Mouse (Mus musculus): ENCODE results near the gene Lrrc59. TPM values are rescaled to one million over a fixed set of nuclear protein-coding genes. Genes with fewer than 3 reads are reported as not detected.

The Lrrc59 gene
- total RNA-seq (2014; fragmentation: Nextera tagmentation) (97.5 and 104 TPM in 2 replicates), total RNA-seq (2017) (141 and 166 TPM in 2 replicates)

DNA sequence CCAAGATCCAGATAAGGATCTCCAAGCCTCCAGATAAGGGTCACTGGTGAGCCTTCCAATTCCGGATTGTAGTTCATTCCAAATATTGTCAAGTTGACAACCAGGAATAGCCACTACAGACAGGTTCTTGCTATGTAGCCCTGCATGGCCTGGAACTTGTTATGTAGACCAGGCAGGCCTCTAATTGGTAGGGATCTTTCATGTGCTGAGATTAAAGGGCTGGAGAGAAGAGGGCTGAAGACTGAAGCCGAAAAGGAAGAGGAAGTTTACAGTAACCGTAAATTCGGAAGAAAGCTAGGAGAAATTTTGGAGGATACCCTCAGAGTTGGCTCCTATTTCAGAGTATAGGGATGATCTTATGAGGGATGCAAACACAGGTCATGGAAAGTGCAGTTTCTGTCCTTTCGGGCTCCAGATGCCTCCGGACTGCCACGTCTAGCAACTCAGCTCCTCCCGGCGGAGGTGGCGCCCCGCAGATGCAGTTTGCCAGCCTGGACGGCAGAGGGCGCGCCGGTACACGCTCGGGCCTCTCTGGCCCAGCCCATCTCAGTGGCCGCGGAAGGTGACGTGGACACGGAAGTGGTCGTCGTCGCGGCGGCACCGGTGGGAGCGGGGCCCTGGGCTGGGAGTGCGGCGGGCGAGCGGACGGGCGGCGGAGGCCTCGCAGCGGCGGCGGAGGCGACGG is at the start of gene Lrrc59:
Lrrc59 (plus strand) TSS at position 569 of the 685 bp plus-strand sequence.
- peak; percentile 98 for ATAC-seq (replicated peaks; ENCODE audit: low FRiP score, low TSS enrichment, poor library complexity, severe bottlenecking)

DNA sequence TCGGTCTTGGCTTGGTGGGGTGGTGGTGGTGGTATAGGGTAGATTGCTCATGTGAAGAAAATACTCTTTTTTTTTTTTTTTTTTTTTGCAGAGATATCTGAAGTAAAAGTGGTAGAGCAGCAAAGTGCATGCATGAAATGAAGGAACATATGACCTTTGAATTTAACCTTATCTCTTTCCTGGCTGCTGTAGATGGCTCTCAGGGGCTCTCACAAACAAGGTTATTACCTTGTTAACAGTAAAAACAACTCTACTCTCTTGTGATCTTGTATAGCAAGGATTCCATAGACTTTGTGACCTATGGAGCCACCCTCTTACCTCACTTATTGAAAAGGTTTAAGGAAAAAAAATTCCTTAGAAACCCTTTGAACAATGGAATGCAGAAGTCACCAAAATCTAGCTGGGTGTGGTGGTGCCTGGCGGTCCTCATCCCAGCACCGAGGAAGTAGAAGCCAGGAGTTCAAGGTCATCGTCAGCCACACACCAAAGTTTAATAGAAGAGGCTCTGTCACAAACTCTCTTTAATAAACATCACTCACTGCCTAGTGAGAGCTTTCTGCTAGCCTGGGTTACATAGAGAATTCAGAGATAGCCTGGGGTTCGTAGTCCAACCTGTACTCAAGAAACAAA is 49.3 kb upstream of the Lrrc59 start:
- no peak for ATAC-seq (replicated peaks; ENCODE audit: low FRiP score, low TSS enrichment, poor library complexity, severe bottlenecking)

- ATAC-seq (replicated peaks; ENCODE audit: low FRiP score, low TSS enrichment, poor library complexity, severe bottlenecking): no peak
Measured at GRCm38 (mm10) chr11:94585091-94585490, 44.5 kb upstream of the Lrrc59 start.

DNA sequence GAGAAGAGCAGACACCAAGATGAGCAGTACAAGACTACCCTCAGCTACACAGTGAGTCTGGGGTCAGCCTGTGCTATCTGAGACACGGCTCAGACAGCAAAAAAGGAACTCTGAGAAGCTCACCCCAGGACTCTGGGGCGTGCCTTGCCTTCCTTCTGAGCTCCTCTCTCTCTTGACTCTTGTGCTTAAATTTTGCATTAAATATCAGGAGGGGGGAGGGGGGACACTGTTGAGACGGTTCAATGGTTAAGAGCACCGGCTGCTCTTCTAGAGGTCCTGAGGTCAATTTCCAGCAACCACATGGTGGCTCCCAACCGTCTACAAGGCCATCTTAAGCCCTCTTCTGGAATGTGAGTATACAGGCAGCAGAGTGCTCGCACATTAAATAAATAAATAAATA is 42.1 kb upstream of the Lrrc59 start:
- no peak for ATAC-seq (replicated peaks; ENCODE audit: low FRiP score, low TSS enrichment, poor library complexity, severe bottlenecking)

DNA sequence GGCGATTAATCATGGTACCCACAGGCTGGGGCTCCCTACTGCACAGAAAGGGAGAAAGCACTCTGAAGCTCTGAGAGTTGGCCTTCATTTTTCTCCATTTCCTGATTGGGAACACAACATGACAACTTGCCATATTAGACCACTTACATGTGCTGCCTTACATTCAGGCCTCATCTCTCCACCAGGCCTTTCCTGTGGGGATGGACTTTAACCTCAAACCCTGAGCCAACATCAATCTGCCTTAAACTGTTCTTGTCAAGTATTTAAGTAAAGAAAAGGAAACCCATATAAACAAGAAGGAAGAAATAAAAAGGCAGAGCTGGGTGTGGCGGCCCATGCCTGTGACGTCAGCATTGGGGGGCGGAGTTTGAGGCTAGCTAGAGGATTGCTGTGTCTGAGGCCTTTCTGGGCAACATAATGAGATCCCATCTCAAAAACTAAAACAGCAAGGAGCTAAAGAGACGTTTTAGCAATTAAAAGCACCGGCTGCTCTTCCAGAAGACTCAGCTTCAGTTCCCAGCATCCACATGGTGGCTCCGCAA is 33.2 kb upstream of the Lrrc59 start:
- peak; percentile 83 for ATAC-seq (replicated peaks; ENCODE audit: low FRiP score, low TSS enrichment, poor library complexity, severe bottlenecking)

DNA sequence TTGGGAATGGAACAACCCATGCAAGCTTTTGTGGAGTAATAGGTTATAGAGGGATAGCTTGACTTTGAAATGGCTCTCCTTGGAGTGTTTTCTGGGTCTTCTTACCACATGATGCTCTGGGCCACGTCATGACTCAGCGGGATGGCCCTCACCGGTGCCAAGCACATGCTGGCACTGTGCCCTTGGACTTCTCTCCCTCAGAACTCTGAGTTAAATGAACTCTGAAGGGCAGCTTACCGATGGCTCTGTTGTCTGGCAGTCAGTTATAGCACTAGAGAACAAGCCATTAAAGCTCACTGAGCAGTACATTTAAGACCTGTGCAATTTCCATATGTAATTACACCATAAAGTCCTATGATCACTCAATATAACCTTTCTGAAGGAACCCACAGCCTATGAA is 32.2 kb upstream of the Lrrc59 start:
- no peak for ATAC-seq (replicated peaks; ENCODE audit: low FRiP score, low TSS enrichment, poor library complexity, severe bottlenecking)

DNA sequence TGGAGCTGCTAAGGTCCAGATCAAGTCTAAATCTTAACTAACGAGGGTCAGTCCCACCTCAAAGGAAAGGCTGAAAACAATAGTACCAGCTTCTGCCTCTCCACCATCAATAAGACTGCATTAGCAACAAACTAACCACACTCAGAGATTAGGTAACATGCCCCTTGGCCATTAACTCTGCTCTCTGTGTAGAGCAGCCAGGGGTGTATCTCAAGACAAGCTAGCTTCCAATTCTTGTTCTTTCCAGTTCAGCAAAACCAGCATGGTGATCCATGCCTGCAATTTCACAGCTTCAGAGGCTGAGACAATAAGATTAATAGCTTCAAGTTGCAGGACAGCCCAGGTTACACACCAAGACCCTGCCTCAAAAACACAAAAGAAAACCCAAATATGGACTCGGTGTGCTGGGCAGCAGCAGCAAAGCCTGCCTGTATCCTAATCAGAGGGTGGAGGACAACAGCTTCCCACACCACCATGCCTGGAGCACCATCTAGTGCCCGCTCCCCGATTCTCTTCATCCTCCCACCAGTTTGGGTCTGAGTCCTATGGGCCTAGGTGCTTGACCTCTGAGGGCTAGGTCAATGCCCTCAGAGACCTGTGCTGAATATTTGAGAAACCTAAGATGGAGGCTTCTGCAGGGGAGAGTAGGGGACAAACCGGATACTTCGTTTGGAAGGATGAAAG is 31.0 kb upstream of the Lrrc59 start:
- ATAC-seq (replicated peaks; ENCODE audit: low FRiP score, low TSS enrichment, poor library complexity, severe bottlenecking): no peak

GRCm38 (mm10) chr11:94600447-94600846 is 29.1 kb upstream of the Lrrc59 start:
- ATAC-seq (replicated peaks; ENCODE audit: low FRiP score, low TSS enrichment, poor library complexity, severe bottlenecking): no peak

DNA sequence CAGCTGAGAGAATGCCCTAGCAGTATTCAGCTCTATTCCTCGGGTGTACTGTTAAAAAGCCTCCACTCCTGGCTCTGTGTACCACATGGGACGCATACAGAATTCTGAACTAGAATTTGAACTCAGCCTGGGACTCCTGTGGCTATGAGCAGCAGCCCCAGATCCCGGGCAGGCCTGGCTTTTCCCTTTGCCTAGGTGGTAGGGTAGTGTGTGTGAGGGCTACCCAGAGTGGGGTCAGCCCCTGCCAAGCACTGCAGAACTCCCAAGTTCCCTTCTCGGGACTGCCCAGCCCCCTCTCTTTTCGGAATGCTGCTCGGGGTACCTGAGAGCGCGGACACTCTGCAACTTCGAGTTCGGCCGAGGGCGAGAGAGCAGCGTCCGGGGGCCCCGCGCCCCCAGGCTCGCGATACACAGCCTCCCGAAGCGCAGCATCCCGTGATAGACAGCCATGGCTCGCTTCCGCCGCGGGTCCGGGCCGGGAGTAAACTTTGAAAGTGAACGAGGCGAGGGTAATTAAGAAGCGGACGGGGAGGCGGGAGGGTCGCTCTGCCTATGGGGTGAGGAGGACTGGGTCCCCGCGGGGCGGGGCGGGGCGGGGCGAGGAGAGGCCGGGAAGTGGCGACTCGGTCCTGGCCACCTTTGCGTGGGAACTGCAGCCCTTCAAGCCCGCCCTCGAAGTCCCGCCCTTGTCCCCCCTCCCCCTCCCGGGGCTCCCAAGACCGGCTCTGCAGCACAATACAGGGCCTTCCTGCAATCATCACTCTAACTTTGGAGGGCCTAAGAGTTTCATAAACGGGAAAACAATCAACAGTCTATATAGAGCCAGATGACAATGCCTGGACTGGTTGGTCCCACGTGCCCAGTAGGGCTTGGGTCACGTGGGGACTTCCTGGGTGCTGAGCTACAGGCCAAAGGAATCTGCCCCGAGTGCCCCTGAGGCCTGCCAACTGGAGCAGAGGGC is 28.0 kb upstream of the Lrrc59 start, which contains the start of gene Acsf2:
Acsf2 (minus strand) TSS at position 551 of the 961 bp plus-strand sequence.
- peak; percentile 53 for ATAC-seq (replicated peaks; ENCODE audit: low FRiP score, low TSS enrichment, poor library complexity, severe bottlenecking)

DNA sequence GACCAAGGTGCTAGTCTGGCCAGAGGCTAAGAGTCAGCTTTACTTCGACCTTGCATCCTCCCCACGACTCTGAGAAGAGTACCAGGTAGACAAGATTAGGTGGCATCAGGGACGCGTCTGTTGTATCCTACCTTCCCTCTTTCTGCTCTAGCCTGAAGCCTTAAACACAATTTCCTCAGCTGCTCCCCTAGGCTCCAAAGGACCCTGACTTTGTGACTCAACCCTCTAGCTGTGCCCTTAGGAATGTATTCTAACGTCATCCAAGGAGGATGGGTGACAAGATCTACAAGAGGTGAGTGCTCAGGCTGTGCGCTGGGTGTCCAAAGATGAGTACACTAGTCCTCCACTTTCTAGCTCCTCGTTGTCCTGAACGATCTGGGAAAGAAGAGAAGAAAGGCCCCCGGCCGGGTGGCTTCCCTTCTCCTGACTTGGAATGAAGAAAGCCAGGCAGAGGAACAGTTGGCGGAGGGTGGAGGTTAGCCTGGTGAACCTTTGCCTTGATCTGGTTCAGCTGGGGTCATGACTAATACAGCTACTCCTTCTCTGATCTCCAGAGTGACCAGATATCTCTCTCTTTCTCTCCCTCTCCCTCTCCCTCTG is 27.1 kb upstream of the Lrrc59 start:
- ATAC-seq (replicated peaks; ENCODE audit: low FRiP score, low TSS enrichment, poor library complexity, severe bottlenecking): no peak

GRCm38 (mm10) chr11:94610744-94611740 is 18.5 kb upstream of the Lrrc59 start:
- no peak for ATAC-seq (replicated peaks; ENCODE audit: low FRiP score, low TSS enrichment, poor library complexity, severe bottlenecking)

DNA sequence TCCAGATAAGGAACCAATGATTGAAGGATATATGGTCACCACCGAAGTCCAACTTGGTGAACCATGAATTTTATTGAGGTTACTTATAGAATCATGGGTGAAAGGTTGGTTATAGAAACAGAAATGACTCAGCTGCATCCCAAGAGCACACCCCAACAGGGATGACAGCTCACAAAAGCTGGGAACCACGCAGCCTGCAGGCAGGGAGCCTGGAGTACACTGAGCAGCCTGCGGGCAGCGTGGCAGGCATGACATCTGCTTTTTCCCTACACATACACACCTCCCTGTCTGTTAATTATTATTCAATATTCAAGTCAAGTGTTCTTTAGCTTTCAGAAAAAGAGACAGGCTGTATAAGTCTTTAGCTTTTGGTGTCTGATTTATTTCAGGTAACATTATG is 15.0 kb upstream of the Lrrc59 start:
- no peak for ATAC-seq (replicated peaks; ENCODE audit: low FRiP score, low TSS enrichment, poor library complexity, severe bottlenecking)

DNA sequence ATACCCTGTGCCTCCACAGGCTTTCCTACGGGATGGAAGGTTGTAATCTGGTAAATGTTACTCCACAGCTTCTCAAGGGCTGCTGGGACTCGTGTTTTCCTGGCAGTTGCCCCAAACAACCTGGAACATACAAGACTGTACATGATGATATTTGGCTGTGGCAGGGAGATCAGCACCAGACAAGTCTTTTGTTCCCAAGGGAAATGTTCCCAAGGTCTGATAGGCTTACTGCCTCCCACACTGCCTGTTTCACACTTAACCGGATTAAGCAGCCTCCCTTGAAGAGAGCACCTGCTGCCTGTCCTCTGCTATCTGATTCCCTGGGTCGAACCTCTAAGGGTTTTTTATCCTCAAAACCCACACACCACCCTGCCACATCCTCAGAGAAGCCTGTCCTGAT is 14.1 kb upstream of the Lrrc59 start:
- ATAC-seq (replicated peaks; ENCODE audit: low FRiP score, low TSS enrichment, poor library complexity, severe bottlenecking): no peak

- ATAC-seq (replicated peaks; ENCODE audit: low FRiP score, low TSS enrichment, poor library complexity, severe bottlenecking): no peak
Measured at GRCm38 (mm10) chr11:94617646-94618045, 11.9 kb upstream of the Lrrc59 start.

DNA sequence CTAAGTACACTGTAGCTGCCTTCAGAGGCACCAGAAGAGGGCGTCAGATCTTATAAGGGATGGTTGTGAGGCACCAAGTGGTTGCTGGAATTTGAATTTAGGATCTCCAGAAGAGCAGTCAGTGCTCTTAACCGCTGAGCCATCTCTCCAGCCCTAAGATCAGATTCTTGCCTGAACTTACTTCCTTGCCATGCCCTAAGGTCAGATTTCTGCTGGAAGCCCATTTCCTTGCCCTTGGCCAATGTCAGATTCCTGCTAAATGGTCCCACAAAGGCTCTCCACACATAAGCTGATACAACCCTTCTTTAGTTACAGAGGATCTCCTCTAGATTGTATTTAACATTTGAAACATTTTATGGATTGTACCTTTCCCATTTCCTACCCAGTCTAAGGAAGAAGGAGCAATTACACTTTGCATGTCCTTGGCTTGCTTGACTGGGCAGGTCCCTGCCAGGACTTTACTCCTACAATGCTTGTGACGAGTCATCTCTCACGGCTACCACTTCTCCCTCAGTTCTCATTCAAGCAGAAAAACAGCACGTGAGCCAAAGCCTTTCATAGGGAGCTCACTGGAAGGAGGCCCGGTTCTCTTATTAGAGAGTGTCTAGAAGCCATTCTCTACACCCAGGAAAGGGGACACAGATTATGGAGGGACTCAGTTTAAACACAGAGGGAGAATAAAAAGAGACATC is 8.7 kb upstream of the Lrrc59 start:
- no peak for ATAC-seq (replicated peaks; ENCODE audit: low FRiP score, low TSS enrichment, poor library complexity, severe bottlenecking)

- no peak for ATAC-seq (replicated peaks; ENCODE audit: low FRiP score, low TSS enrichment, poor library complexity, severe bottlenecking)
Measured at GRCm38 (mm10) chr11:94621458-94621852, 8.1 kb upstream of the Lrrc59 start.

DNA sequence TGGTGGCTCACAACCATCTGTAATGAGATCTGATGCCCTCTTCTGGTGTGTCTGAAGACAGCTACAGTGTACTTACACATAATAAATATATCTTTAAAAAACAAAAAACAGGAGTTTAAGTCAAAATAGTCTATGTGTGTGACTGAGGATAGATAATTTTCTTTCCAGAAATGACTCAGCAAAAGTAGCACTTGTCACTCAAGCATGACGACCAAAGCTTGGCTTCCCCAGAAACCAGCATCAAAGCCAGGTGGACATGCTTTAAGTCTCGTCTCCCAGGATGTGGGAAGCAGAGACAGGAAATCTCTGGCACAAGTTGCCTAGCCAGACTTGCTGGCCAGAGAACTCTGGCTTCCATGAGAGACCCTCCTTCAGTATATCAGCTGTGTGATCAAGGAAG is 7.4 kb upstream of the Lrrc59 start:
- no peak for ATAC-seq (replicated peaks; ENCODE audit: low FRiP score, low TSS enrichment, poor library complexity, severe bottlenecking)

All from megakaryocyte-erythroid progenitor cell, adult 5-6 weeks (primary cell).